Mouse (Mus musculus): ENCODE results near the gene Olfr392.

DNA sequence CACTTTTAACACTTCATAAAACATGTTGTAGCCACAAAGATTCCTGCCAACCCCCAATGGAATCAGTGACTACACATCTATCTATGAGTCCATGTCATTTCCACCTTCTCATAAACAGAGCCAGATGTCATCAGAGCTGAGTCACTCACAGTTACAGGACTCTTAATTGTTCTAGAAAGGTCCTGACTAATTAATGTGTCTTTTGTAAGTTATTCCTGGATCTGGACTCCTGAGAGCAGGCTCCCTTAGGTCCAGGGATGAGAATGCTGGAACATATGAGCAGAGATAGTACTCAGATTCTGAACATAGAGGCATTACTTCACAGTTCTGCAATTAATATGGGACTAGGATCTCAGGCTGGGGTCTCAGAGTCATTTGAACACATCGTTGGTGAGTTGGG, 34.2 kb downstream of the Olfr392 start, which contains the start of gene Olfr390:
- TF ChIP-seq CTCF (IDR thresholded peaks at IDR 0.05; ENCODE audit: low read depth) = no peak
- TF ChIP-seq EP300 (IDR thresholded peaks at IDR 0.05; ENCODE audit: low read depth) = no peak

Data from heart, postnatal 0 days (tissue).